Mouse (Mus musculus) left cerebral cortex, postnatal 36 days (tissue): ENCODE results near the gene Prmt7. TPM values are rescaled to one million over a fixed set of nuclear protein-coding genes. Genes with fewer than 3 reads are reported as not detected.
"Not testable (repeated sequence)": the region's sequence is repeated elsewhere in the genome, so short reads cannot be mapped to it uniquely, and the experiment has no call there.

ENCODE experiments used
- DNase-seq, 2 experiments: peaks; one replicate each; pipeline ENCODE4 v3.0.0; 2021 to 2022; ENCODE audit warnings: low spot score in 2 of 2, mixed read lengths in 1 of 2
- intact Hi-C: fragments of 180-260 bp; cut with DNase I; formaldehyde crosslinking; loops from one replicate; pipeline ENCODE4 v1.15.1; 2025
- total RNA-seq, 2 experiments: library from RNA; stranded (reverse); gene quantifications; 2 replicates each; pipeline ENCODE4 v1.2.3; 2021

Prmt7 gene
- total RNA-seq = 10 to 100 TPM; 35.3 to 41.3 TPM

GRCm38 (mm10) chr8:106210821-106211345, at the start of gene Prmt7, which contains the start of gene Slc7a6os:
Prmt7 (plus strand) TSS chr8:106210936.
Slc7a6os (minus strand) TSS chr8:106210935.
- DNase-seq = peak; percentile 98
- intact Hi-C loops = loop anchor here (2.0 to 5.0 kb wide), 2 partner anchors 44 to 126 kb away; partner anchors contain the start of genes Slc7a6 and Smpd3

- intact Hi-C loops = no loop called here
- DNase-seq = no peak
These were observed 47.5 kb upstream of the Prmt7 start for GRCm38 (mm10) chr8:106163251-106163650.

- peak; percentile 64 to 74 for DNase-seq
- intact Hi-C loops = loop anchor here (5.0 kb wide), 1 partner anchor 47 kb away; the partner anchor contains the start of genes Prmt7 and Slc7a6os
These were observed 45.3 kb upstream of the Prmt7 start for GRCm38 (mm10) chr8:106165460-106165859.

GRCm38 (mm10) chr8:106168356-106169016, 42.2 kb upstream of the Prmt7 start, which contains the start of gene Slc7a6:
Slc7a6 (plus strand) TSS chr8:106168857.
- intact Hi-C loops = loop anchor here (2.0 to 5.0 kb wide), 2 partner anchors 26 to 44 kb away; partner anchors contain the start of genes Prmt7 and Slc7a6os
- DNase-seq = peak; percentile 89 to 92

GRCm38 (mm10) chr8:106169017-106169933, 41.5 kb upstream of the Prmt7 start:
- DNase-seq = peak; percentile 40 to 86
- intact Hi-C loops = loop anchor here (2.0 to 5.0 kb wide), 2 partner anchors 26 to 43 kb away; partner anchors contain the start of genes Prmt7 and Slc7a6os

GRCm38 (mm10) chr8:106169934-106170480, 40.7 kb upstream of the Prmt7 start:
- no peak for DNase-seq
- intact Hi-C loops = loop anchor here (2.0 to 5.0 kb wide), 2 partner anchors 25 to 42 kb away; partner anchors contain the start of genes Prmt7 and Slc7a6os

- intact Hi-C loops = no loop called here
- no peak for DNase-seq
These were observed 37.2 kb upstream of the Prmt7 start for GRCm38 (mm10) chr8:106173566-106173965.

GRCm38 (mm10) chr8:106176891-106177290, 33.8 kb upstream of the Prmt7 start:
- DNase-seq = no peak
- intact Hi-C loops = no loop called here

- intact Hi-C loops = no loop called here
- DNase-seq = no peak
These were observed 33.1 kb upstream of the Prmt7 start for GRCm38 (mm10) chr8:106177594-106177993.

GRCm38 (mm10) chr8:106178428-106178827, 32.3 kb upstream of the Prmt7 start:
- intact Hi-C loops = no loop called here
- DNase-seq = no peak

- intact Hi-C loops = no loop called here
- peak in 1 of 2 experiments; percentile 36 for DNase-seq
These were observed 25.0 kb upstream of the Prmt7 start for GRCm38 (mm10) chr8:106185628-106186270.

- intact Hi-C loops = no loop called here
- no peak for DNase-seq
These were observed 24.3 kb upstream of the Prmt7 start for GRCm38 (mm10) chr8:106186394-106186793.

GRCm38 (mm10) chr8:106189162-106189561, 21.6 kb upstream of the Prmt7 start:
- intact Hi-C loops = no loop called here
- DNase-seq = no peak

GRCm38 (mm10) chr8:106191639-106192038, 19.1 kb upstream of the Prmt7 start:
- DNase-seq = no peak
- intact Hi-C loops = no loop called here

- no peak for DNase-seq
- intact Hi-C loops = no loop called here
These were observed 17.6 kb upstream of the Prmt7 start for GRCm38 (mm10) chr8:106193162-106193561.

GRCm38 (mm10) chr8:106194062-106194461, 16.7 kb upstream of the Prmt7 start:
- intact Hi-C loops = loop anchor here (2.0 kb wide), 1 partner anchor 25 kb away; the partner anchor contains the start of gene Slc7a6

GRCm38 (mm10) chr8:106198741-106199140, 12.0 kb upstream of the Prmt7 start:
- intact Hi-C loops = no loop called here
- no peak for DNase-seq

More at GRCm38 (mm10) chr8:106194062-106194461, 16.7 kb upstream of the Prmt7 start:
- no peak for DNase-seq

GRCm38 (mm10) chr8:106199596-106199995, 11.1 kb upstream of the Prmt7 start:
- DNase-seq, intact Hi-C loops: not testable (repeated sequence)
